Mouse (Mus musculus) erythroid progenitor cell, adult 5-6 weeks (primary cell): ENCODE measurements around the gene Mark4. TPM values are rescaled to one million over a fixed set of nuclear protein-coding genes. Genes with fewer than 3 reads are reported as not detected.

ENCODE experiments used
- ATAC-seq: replicated peaks from 2 replicates; pipeline ENCODE4 v1.8.0; 2016; ENCODE audit warnings: moderate number of reproducible peaks, mild to moderate bottlenecking, moderate TSS enrichment, inconsistent platforms; ENCODE audit not compliant: poor library complexity, low FRiP score, severe bottlenecking
- total RNA-seq, 2 experiments: library from RNA; stranded (forward) in 1 of 2; stranded (reverse) in 1 of 2; fragments of 150-400 nt in 1 of 2; fragments of 186-747, 209-891 nt in 1 of 2; gene quantifications; 2 replicates each; pipeline versions ENCODE4 v1.2.3 to v1.2.4; 2015 to 2017; ENCODE audit warnings: low replicate concordance in 2 of 2

The Mark4 gene
- total RNA-seq, 2 experiments from 2014 or later = 1.1 to 8.8 TPM

DNA sequence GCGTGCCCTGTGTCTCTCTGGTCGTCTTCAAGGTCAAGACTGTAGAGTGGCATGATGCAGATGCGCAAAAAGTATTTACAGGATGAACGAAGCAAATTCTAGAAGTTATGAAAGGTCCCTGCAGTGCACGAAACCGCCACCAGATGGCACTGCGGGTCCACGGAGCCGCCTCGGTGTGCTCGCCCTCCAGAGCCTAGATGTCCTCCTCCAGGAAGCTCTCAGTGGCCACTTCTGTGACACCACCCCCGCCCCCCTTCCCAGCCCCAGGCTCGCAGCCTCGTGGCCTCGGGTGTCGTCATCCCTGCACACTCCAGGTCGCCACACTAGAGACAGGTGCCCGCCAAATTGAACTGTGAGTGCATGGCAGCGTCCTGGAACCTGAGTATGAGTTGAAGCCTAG lies 53.2 kb downstream of the Mark4 start:
- ATAC-seq = peak; percentile 56; the same call in 1 of the 2 replicates

DNA sequence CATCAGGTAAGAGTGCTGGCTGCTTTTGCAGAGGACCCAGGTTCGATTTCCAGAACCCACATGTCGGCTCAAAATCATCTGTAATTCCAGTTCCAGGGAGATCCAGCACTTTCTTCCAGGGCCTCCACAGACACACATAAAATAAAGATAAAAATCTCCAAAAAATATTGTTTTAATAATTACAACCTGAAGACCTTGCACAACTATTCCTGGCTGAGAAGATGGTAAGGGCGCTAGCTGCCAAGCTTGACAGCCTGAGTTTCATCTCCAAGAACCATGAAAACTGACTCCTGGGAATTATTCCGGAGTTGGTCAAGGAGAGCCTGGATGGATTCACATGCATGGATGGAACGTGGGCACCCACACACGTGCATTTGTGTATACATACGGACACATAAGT lies 54.1 kb downstream of the Mark4 start, which contains the start of gene Ckm:
Gene Ckm, plus strand, starts transcription at position 301 of the 400 bp plus-strand sequence.
- ATAC-seq = no peak

DNA sequence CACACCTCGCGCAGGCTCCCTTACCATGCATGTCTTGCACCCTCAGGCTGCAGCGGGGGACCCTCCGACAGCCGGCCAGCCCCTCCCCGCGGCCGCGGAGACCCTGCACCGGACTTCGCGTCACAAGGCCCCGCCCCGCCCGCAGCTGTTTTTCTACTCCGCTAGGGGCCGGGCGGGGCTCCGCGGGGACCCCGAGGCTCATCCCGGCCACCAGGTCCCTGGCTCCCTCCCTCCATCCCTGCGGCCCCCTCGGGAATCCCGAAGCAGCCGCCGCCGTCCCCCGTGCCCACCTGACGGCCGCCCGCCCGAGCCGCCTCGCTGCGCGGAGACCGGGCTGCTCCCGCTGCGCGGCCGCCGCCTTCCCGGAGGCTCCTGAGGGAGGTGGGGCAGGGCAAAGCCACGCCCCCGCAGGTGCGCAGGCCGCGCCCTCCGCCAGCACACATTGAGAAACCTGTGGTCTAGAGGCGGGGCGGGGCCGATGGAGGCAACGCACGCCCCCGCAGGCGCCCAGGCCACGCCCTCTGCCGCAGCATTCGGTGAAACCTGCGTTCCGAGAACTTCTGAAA lies 54.8 kb downstream of the Mark4 start, which contains the start of gene Klc3:
Gene Klc3, minus strand, starts transcription at position 374 of the 566 bp plus-strand sequence.
- ATAC-seq = 0 out of 2 replicates have a peak, but pooled peaks have one; percentile 20

DNA sequence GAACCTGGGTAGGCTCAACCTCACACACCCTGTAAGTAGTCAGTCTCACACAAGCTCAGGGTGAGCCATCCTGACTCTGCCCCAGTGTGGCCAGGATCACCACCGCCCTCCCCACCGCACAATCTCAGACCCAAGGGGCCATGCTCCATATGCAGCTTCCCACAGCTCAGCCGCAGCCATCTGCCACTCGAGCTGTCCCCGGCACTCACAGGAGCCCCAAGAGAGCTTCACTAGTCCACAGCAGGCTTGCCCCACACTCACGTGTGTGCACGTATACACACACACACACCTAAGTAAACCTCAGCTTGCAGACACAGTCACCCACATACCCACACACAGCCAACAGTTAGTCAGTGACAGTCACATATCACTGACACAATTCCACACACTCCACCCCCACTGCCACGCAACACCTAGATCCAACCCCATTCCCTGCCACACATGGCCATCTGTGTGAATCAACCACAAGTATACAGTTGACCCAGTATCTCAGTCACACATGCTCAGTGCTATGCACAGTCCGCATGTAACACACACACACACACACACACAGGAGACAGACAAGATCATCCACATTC lies 56.0 kb downstream of the Mark4 start:
- ATAC-seq = no peak

DNA sequence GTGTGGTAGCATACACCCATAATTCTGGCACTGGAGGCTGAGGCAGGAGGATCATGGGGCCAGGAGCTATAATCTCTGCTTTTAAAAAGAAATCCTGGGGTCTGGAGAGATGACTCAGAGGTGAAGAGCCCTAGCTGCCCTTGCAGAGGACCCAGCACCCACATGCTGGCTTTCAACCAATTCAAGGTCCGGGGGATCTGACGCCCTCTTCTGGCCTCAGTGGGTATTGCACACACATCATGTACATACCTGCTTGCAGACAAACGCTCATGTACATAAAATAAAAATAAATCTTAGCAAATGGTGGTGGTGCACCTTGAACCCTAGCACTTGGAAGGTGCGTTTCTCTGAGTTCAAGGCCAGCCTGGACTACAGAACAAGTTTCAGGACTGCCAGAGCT lies 57.7 kb downstream of the Mark4 start:
- no peak for ATAC-seq

DNA sequence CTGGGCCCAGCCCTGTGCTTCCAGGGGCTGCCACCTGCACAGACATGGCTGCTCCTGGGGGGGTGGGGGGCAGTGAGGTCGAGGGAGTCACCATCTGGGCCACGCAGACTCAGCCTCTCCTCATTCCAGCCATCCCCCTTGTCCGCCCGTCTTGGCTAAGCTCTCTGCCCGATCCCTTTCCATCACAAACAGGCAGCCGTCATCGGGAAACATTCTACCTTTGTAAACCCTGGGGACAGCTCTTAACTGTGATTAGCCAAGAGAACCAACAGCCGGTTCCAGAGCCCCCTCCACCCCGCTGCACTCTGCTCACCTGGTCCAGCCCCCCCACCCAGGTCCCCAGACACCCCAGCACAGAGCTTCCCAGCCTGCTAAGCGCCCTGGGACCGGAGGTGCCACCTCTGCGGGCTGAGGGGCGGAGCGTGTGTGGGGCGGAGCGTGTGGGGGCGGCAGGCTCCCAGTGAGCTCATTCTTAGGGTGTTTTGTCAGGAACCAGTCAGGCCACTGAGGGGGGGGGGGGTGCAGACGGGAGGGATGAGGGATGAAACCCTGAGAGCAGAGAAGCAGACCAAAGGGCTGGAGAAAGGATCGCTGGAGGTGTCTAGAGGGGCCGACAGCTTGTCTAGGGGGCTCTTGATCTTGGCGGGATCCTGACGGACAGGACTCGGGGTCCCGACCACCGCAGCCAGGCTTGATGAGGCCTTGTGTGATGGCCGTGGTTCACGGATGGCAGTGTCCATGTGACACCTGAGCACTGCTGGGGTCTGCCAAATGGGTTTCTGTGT lies 58.9 kb downstream of the Mark4 start:
- ATAC-seq = no peak

DNA sequence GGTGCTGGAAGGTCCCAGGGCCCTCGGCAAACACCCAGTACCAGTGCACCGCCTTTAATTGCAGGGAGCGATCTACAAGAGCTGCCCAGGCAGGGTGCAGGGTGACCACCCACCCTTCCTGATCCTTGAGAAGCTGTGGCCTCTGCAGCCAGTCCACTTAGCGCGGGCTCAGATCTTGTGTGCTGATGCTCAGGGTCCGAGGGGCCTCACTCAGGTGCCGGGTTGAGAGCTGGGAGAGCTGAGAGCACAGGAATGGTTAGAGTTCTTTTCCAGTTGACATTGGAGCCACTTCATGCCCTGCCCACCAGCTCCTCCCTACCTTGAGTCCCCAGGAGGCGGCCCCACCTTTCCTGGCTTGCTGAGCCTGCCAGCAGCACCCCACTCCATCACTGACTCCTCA lies 64.1 kb downstream of the Mark4 start:
- ATAC-seq = no peak

DNA sequence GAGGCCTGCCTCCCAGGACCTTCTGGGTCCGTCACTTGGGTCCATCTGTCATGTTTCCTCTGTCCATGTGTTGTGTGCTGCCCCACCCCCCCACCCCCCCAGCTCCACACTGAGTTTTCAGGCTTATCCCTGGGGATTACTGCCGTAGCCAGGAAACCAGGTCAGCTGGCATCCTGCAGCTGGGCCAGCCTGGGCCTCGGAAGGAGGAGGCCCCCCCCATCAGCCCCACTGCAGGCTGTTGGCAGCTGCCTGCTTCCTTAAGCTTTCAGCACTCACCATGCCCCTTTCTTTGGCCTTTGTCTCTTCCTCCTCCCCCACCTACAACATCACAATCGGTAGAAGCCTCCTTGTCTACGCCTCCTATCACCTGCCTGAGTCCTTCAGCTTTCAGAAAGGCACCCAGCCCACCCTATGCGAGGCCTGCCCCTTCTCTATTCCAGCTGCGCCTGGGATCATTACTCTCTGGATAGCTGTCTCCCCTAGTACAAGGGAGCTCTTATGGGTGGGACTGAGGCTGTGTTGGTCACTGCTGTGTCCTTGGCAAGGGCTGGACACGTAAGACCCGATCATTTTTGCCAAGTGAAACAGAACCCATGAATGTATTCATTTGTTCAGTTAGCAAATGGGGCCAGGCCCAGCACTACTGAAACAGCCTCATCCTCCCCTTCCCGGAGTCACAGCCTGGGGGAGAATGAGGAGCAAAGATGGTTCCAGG lies 69.8 kb downstream of the Mark4 start:
- ATAC-seq = no peak

DNA sequence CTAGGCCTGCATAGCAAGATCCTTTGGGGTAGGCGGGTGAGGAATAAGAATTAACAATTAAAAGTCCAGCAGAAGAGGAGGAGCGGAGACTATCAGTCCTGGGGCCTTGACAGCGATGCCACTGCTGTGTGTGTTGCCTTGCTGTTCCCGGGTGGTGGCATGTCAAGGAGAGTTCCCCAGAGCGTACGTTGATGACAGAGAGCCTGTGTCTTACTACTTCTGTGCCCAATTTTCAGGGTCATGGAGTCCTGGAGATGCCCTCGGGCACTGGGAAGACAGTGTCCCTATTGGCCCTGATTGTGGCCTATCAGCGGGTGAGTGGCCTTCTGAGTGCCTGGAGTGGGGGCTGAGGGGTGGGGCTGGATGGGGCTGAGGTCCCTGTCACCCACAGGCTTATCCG lies 74.9 kb downstream of the Mark4 start:
- no peak for ATAC-seq

DNA sequence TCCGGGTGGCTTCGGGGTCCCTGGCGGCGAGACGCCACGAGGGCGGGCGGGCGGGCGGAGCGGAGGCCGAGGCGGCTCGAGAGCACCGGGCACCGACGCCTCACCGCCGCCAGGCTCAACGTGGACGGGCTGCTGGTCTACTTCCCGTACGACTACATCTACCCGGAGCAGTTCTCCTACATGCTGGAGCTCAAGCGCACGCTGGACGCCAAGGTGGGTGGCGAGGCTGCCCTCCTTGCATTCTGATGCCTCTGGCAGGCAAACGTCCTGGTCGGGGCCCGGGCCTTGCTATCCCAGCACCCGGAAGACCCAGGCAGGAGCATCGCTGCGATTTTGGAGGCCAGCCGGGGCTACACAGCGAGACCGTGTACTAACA lies 76.5 kb downstream of the Mark4 start:
- peak; percentile 66 for ATAC-seq

DNA sequence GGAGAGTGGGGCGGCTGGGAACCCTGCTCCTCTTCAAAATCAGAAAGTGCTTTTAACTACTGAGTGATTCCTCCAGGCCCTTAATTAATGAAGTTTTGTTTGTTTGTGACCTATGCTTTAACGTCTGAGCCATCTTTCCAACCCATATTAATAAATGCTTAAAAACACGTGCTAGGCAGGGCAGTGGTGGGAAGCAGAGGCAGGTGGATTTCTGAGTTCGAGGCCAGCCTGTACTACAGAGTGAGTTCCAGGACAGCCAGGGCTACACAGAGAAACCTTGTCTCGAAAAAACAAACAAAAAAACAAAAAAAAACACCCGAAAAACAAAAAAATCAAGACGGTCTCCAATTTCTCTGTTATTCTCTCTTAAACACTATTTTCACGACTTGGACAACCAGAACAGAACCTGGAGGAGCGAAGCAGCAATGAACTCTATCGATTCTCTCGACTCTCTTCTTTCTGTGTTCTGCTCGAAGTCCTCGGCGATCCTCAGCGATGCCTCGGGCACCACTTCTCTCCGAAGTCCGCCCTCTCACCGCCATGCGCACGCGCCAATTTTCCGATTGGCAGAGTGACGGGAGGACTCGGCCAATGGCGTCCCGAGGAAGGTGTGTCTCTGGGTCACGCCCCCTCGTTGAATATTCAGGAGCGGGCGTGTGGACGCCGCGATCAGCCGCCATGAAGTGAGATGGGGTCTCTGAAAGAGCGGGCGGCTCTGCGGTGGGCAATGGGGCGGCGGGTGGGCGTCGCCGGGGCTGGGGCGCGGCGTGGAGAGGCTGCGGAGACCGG lies 77.0 kb downstream of the Mark4 start, which contains the start of gene Ercc2:
Gene Ercc2, plus strand, starts transcription at position 634 of the 789 bp plus-strand sequence.
- peak; percentile 99 for ATAC-seq

DNA sequence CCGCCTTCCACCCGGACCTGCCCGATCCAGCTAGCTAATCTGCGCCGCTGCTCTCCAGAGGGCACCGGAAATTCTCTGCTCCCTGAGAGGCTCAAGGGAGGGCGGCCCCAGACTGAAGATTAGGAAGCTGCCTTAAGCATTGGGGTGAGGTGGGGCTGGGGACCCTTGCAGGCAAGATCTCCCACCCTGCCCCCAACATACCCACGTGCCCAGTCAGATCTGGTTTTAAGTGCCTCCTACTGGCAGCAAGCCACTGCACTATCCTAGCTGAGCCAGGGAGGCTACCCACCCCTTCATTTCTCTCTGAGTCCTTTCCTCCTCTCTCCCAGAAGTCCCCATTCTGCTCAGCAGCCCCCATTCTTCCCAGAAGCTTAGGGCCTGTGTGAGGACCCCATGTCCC lies 80.6 kb downstream of the Mark4 start:
- no peak for ATAC-seq

DNA sequence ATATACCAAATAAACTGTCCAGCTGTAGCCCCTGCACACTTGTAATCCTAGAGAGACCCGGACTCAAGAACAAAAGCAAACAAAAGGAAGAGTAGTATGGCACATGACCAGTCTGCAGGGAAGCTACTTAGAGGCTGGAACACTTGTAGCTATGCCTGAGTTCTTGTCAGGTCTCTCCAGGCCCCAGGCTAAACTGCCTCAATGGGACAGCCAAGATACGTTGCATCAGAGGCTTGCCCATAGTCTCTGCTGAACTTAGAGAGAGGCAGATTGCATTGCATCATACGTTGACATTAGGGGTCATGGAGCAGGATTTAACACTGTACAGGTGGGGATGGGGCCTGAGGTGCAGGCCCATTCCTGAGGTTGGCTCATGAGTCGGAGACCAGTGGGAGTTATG lies 82.6 kb downstream of the Mark4 start:
- no peak for ATAC-seq

DNA sequence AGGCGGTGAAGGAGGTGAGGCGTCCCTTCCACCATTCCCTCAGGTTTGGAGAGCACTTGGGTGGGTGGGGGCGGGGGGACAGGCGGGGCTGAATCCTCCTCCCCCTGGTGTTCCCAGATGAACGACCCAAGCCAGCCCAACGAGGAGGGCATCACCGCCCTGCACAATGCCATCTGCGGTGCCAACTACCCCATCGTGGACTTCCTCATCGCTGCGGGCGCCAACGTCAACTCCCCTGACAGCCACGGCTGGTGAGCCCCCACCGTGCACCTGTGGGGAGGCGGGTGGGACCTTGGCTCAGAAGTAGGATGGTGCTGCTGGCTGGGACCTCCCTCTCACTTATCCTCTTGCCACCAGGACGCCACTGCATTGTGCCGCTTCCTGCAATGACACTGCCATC lies 83.3 kb downstream of the Mark4 start:
- ATAC-seq = no peak

Other genes starting within 250 kb of the Mark4 start
- gene Gpr4, start 246.3 kb downstream of the Mark4 start, total RNA-seq (2015; ENCODE audit: low replicate concordance) = not detected in 2 replicates
- not detected in 2 replicates for gene Gpr4, start 246.3 kb downstream of the Mark4 start, total RNA-seq (2017; ENCODE audit: low replicate concordance)
- 19.8 and 25.6 TPM in 2 replicates for gene Opa3, start 230.5 kb downstream of the Mark4 start, total RNA-seq (2015; ENCODE audit: low replicate concordance)
- 20.0 and 22.7 TPM in 2 replicates for gene Opa3, start 230.5 kb downstream of the Mark4 start, total RNA-seq (2017; ENCODE audit: low replicate concordance)
- 34.0 and 58.7 TPM in 2 replicates for gene Vasp, start 187.0 kb downstream of the Mark4 start, total RNA-seq (2015; ENCODE audit: low replicate concordance)
- gene Vasp, start 187.0 kb downstream of the Mark4 start, total RNA-seq (2017; ENCODE audit: low replicate concordance) = 17.9 and 26.7 TPM in 2 replicates
- not detected in 2 replicates for gene Ppm1n, start 178.8 kb downstream of the Mark4 start, total RNA-seq (2015; ENCODE audit: low replicate concordance)
- not detected in 2 replicates for gene Ppm1n, start 178.8 kb downstream of the Mark4 start, total RNA-seq (2017; ENCODE audit: low replicate concordance)
- 4.0 TPM in 1 of 2 replicates, not detected in the other for gene Rtn2, start 176.2 kb downstream of the Mark4 start, total RNA-seq (2015; ENCODE audit: low replicate concordance)
- not detected in 2 replicates for gene Rtn2, start 176.2 kb downstream of the Mark4 start, total RNA-seq (2017; ENCODE audit: low replicate concordance)
- gene Fosb, start 148.8 kb downstream of the Mark4 start, total RNA-seq (2015; ENCODE audit: low replicate concordance) = 6.3 and 7.9 TPM in 2 replicates
- gene Fosb, start 148.8 kb downstream of the Mark4 start, total RNA-seq (2017; ENCODE audit: low replicate concordance) = 1.3 and 3.3 TPM in 2 replicates
- 3.6 and 12.6 TPM in 2 replicates for gene Ercc1, start 114.0 kb downstream of the Mark4 start, total RNA-seq (2015; ENCODE audit: low replicate concordance)
- gene Ercc1, start 114.0 kb downstream of the Mark4 start, total RNA-seq (2017; ENCODE audit: low replicate concordance) = 1.2 and 1.8 TPM in 2 replicates
- gene Cd3eap, start 99.3 kb downstream of the Mark4 start, total RNA-seq (2015; ENCODE audit: low replicate concordance) = 2.1 and 3.6 TPM in 2 replicates
- 0.45 and 4.0 TPM in 2 replicates for gene Cd3eap, start 99.3 kb downstream of the Mark4 start, total RNA-seq (2017; ENCODE audit: low replicate concordance)
- not detected in 2 replicates for gene Ppp1r13l, start 99.1 kb downstream of the Mark4 start, total RNA-seq (2015; ENCODE audit: low replicate concordance)
- gene Ppp1r13l, start 99.1 kb downstream of the Mark4 start, total RNA-seq (2017; ENCODE audit: low replicate concordance) = 0.64 and 1.7 TPM in 2 replicates
- gene Ercc2, start 76.8 kb downstream of the Mark4 start, total RNA-seq (2015; ENCODE audit: low replicate concordance) = 1.7 and 1.8 TPM in 2 replicates
- 5.3 and 11.3 TPM in 2 replicates for gene Ercc2, start 76.8 kb downstream of the Mark4 start, total RNA-seq (2017; ENCODE audit: low replicate concordance)
- gene Klc3, start 54.7 kb downstream of the Mark4 start, total RNA-seq (2015; ENCODE audit: low replicate concordance) = 2.5 TPM in 1 of 2 replicates, not detected in the other
- not detected in 2 replicates for gene Klc3, start 54.7 kb downstream of the Mark4 start, total RNA-seq (2017; ENCODE audit: low replicate concordance)
- not detected in 2 replicates for gene Ckm, start 54.0 kb downstream of the Mark4 start, total RNA-seq (2015; ENCODE audit: low replicate concordance)
- not detected in 2 replicates for gene Ckm, start 54.0 kb downstream of the Mark4 start, total RNA-seq (2017; ENCODE audit: low replicate concordance)
- not detected in 2 replicates for gene Exoc3l2, start 4.5 kb upstream of the Mark4 start, total RNA-seq (2015; ENCODE audit: low replicate concordance)
- not detected in 2 replicates for gene Exoc3l2, start 4.5 kb upstream of the Mark4 start, total RNA-seq (2017; ENCODE audit: low replicate concordance)
- 2.9 TPM in 2 replicates for gene Bloc1s3, start 49.5 kb upstream of the Mark4 start, total RNA-seq (2015; ENCODE audit: low replicate concordance)
- 0.13 and 0.15 TPM in 2 replicates for gene Bloc1s3, start 49.5 kb upstream of the Mark4 start, total RNA-seq (2017; ENCODE audit: low replicate concordance)
- 12.6 and 31.9 TPM in 2 replicates for gene Trappc6a, start 49.6 kb upstream of the Mark4 start, total RNA-seq (2015; ENCODE audit: low replicate concordance)
- 3.5 and 5.8 TPM in 2 replicates for gene Trappc6a, start 49.6 kb upstream of the Mark4 start, total RNA-seq (2017; ENCODE audit: low replicate concordance)
- not detected in 2 replicates for gene Nkpd1, start 59.0 kb upstream of the Mark4 start, total RNA-seq (2015; ENCODE audit: low replicate concordance)
- gene Nkpd1, start 59.0 kb upstream of the Mark4 start, total RNA-seq (2017; ENCODE audit: low replicate concordance) = not detected in 2 replicates
- 51.1 and 51.5 TPM in 2 replicates for gene Ppp1r37, start 104.3 kb upstream of the Mark4 start, total RNA-seq (2015; ENCODE audit: low replicate concordance)
- gene Ppp1r37, start 104.3 kb upstream of the Mark4 start, total RNA-seq (2017; ENCODE audit: low replicate concordance) = 54.5 and 74.7 TPM in 2 replicates
- gene Zfp296, start 118.5 kb upstream of the Mark4 start, total RNA-seq (2015; ENCODE audit: low replicate concordance) = not detected in 2 replicates
- 1.7 TPM in 1 of 2 replicates, not detected in the other for gene Zfp296, start 118.5 kb upstream of the Mark4 start, total RNA-seq (2017; ENCODE audit: low replicate concordance)
- 78.9 and 80.1 TPM in 2 replicates for gene Gemin7, start 118.8 kb upstream of the Mark4 start, total RNA-seq (2015; ENCODE audit: low replicate concordance)
- gene Gemin7, start 118.8 kb upstream of the Mark4 start, total RNA-seq (2017; ENCODE audit: low replicate concordance) = 19.6 and 26.4 TPM in 2 replicates
- 12.3 and 14.3 TPM in 2 replicates for gene Clasrp, start 145.7 kb upstream of the Mark4 start, total RNA-seq (2015; ENCODE audit: low replicate concordance)
- gene Clasrp, start 145.7 kb upstream of the Mark4 start, total RNA-seq (2017; ENCODE audit: low replicate concordance) = 19.9 and 45.4 TPM in 2 replicates
- gene Relb, start 170.6 kb upstream of the Mark4 start, total RNA-seq (2015; ENCODE audit: low replicate concordance) = 1.7 and 3.2 TPM in 2 replicates
- 4.0 TPM in 1 of 2 replicates, not detected in the other for gene Relb, start 170.6 kb upstream of the Mark4 start, total RNA-seq (2017; ENCODE audit: low replicate concordance)
- gene Clptm1, start 206.2 kb upstream of the Mark4 start, total RNA-seq (2015; ENCODE audit: low replicate concordance) = 34.8 and 90.5 TPM in 2 replicates
- gene Clptm1, start 206.2 kb upstream of the Mark4 start, total RNA-seq (2017; ENCODE audit: low replicate concordance) = 34.0 and 34.3 TPM in 2 replicates
- 8.0 and 22.7 TPM in 2 replicates for gene Apoc2, start 219.1 kb upstream of the Mark4 start, total RNA-seq (2015; ENCODE audit: low replicate concordance)
- not detected in 2 replicates for gene Apoc2, start 219.1 kb upstream of the Mark4 start, total RNA-seq (2017; ENCODE audit: low replicate concordance)
- not detected in 2 replicates for gene Gm44805, start 222.6 kb upstream of the Mark4 start, total RNA-seq (2015; ENCODE audit: low replicate concordance)
- not detected in 2 replicates for gene Gm44805, start 222.6 kb upstream of the Mark4 start, total RNA-seq (2017; ENCODE audit: low replicate concordance)
- not detected in 2 replicates for gene Apoc4, start 222.7 kb upstream of the Mark4 start, total RNA-seq (2015; ENCODE audit: low replicate concordance)
- gene Apoc4, start 222.7 kb upstream of the Mark4 start, total RNA-seq (2017; ENCODE audit: low replicate concordance) = not detected in 2 replicates
- gene Apoc1, start 233.8 kb upstream of the Mark4 start, total RNA-seq (2015; ENCODE audit: low replicate concordance) = 28.1 TPM in 1 of 2 replicates, not detected in the other
- not detected in 2 replicates for gene Apoc1, start 233.8 kb upstream of the Mark4 start, total RNA-seq (2017; ENCODE audit: low replicate concordance)
- gene Apoe, start 240.4 kb upstream of the Mark4 start, total RNA-seq (2015; ENCODE audit: low replicate concordance) = 49.9 and 66.0 TPM in 2 replicates
- 260 and 282 TPM in 2 replicates for gene Apoe, start 240.4 kb upstream of the Mark4 start, total RNA-seq (2017; ENCODE audit: low replicate concordance)